Mouse (Mus musculus): ENCODE results near the gene Krtap4-7. TPM values are rescaled to one million over a fixed set of nuclear protein-coding genes. Genes with fewer than 3 reads are reported as not detected.
"Not testable (repeated sequence)": the region's sequence is repeated elsewhere in the genome, so short reads cannot be mapped to it uniquely, and the experiment has no call there.

Gene Krtap4-7
- not detected for total RNA-seq (2018; cell fraction: chromatin; rRNA removed)
- total RNA-seq (2018; cell fraction: cytosol; rRNA removed) = not detected
- not detected for total RNA-seq (2018; cell fraction: nucleus; rRNA removed)
- polyA plus RNA-seq (2018) = not detected in 3 replicates

DNA sequence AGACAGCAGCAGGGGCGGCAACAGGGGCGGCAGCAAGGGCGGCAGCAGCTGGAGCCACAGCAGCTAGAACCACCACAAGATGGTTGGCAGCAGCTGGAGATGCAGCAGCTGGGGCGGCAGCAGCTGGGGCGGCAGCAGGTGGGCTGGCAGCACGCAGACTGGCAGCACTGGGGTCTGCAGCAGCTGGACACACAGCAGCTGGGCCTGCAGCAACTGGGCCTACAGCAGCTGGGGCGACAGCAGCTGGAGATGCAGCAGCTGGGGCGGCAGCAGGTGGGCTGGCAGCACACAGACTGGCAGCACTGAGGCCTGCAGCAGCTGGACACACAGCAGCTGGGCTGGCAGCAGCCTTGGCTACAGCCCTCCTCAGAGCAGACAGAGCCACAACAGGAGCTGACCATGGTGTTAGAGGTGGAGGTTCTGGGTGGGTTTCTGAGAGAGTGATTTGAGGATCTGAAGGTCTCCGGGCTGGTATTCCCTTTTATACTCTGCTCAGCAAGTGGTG, at the start of gene Krtap4-7:
Krtap4-7 (minus strand) TSS at position 455 of the 505 bp plus-strand sequence.
- not testable (repeated sequence) for H3K4me3 ChIP-seq (ENCODE audit: inconsistent target); H3K27ac ChIP-seq; H3K79me2 ChIP-seq (ENCODE audit: inconsistent target); H3K36me3 ChIP-seq (ENCODE audit: inconsistent target)
- WGBS (ENCODE audit: missing documents) = 83% methylated on average over 9 of the region's 9 CpGs

- no peaks in the 10 kb centered on the region for H3K79me2 ChIP-seq (ENCODE audit: inconsistent target)
- no peak within 1 kb of the TSS for H3K27ac ChIP-seq
- H3K36me3 ChIP-seq (ENCODE audit: inconsistent target) = no peaks in the 10 kb centered on the region
- 94% methylated on average over 1 of the region's 1 CpGs for WGBS (ENCODE audit: missing documents)
- H3K4me3 ChIP-seq (ENCODE audit: inconsistent target) = no peak within 1 kb of the TSS
Observed at GRCm38 (mm10) chr11:99690463-99690862, 46.6 kb upstream of the Krtap4-7 start, which contains the start of gene Gm14190. Gene Gm14190 (minus strand): TSS chr11:99690740.

- not testable (repeated sequence) for H3K27ac ChIP-seq; H3K79me2 ChIP-seq (ENCODE audit: inconsistent target); H3K4me3 ChIP-seq (ENCODE audit: inconsistent target); H3K36me3 ChIP-seq (ENCODE audit: inconsistent target)
- WGBS (ENCODE audit: missing documents) = 91% methylated on average over 1 of the region's 1 CpGs
Observed at GRCm38 (mm10) chr11:99685235-99685634, 41.3 kb upstream of the Krtap4-7 start.

GRCm38 (mm10) chr11:99683481-99683880, 39.6 kb upstream of the Krtap4-7 start:
- no peak overlapping the region for H3K27ac ChIP-seq
- WGBS (ENCODE audit: missing documents) = 100% methylated on average over 2 of the region's 2 CpGs
- H3K4me3 ChIP-seq (ENCODE audit: inconsistent target) = no peak overlapping the region

GRCm38 (mm10) chr11:99665860-99666259, 22.0 kb upstream of the Krtap4-7 start, which contains the start of gene Krtap4-6:
Gene Krtap4-6 (minus strand): TSS chr11:99665960.
- Histone ChIP-seq H3K27ac (no peak within 1 kb of the TSS), H3K4me3 (ENCODE audit: inconsistent target) (no peak within 1 kb of the TSS), H3K36me3 (ENCODE audit: inconsistent target) (no peaks in the 10 kb centered on the region), H3K79me2 (ENCODE audit: inconsistent target) (no peaks in the 10 kb centered on the region)

More at GRCm38 (mm10) chr11:99683481-99683880, 39.6 kb upstream of the Krtap4-7 start:
- Histone ChIP-seq H3K79me2 (ENCODE audit: inconsistent target) (no peaks in the 10 kb centered on the region), H3K36me3 (ENCODE audit: inconsistent target) (no peaks in the 10 kb centered on the region)

DNA sequence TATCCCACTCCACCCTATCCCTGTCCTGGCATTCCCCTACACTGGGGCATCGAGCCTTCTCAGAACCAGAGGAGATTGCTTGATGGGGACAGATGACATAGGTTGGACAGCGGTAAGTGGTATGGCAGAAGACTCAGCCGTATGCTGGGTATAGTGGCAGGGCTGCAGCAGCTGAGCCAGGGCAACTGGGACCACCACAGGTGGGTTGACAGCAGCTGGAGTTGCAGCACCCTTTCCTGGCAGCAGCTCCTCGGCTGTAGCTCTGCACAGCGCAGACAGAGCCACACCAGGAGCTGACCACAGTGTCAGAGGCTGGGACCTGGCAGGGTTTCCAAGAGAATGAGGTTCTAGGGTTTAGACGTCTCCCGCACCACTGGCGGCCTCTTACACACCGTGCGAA, 18.9 kb upstream of the Krtap4-7 start:
- Histone ChIP-seq H3K36me3 (ENCODE audit: inconsistent target) (no peaks in the 10 kb centered on the region), H3K27ac (no peak overlapping the region), H3K4me3 (ENCODE audit: inconsistent target) (no peak overlapping the region), H3K79me2 (ENCODE audit: inconsistent target) (no peaks in the 10 kb centered on the region)
- 78% methylated on average over 10 of the region's 10 CpGs for WGBS (ENCODE audit: missing documents)

GRCm38 (mm10) chr11:99659256-99659655, 15.4 kb upstream of the Krtap4-7 start:
- no peak overlapping the region for H3K27ac ChIP-seq
- no peaks in the 10 kb centered on the region for H3K36me3 ChIP-seq (ENCODE audit: inconsistent target)
- H3K79me2 ChIP-seq (ENCODE audit: inconsistent target) = no peaks in the 10 kb centered on the region
- 98% methylated on average over 4 of the region's 4 CpGs for WGBS (ENCODE audit: missing documents)
- no peak overlapping the region for H3K4me3 ChIP-seq (ENCODE audit: inconsistent target)

- not testable (repeated sequence) for H3K36me3 ChIP-seq (ENCODE audit: inconsistent target); H3K79me2 ChIP-seq (ENCODE audit: inconsistent target); H3K27ac ChIP-seq; H3K4me3 ChIP-seq (ENCODE audit: inconsistent target)
- 48% methylated on average over 9 of the region's 10 CpGs for WGBS (ENCODE audit: missing documents)
Observed at GRCm38 (mm10) chr11:99658467-99659010, 14.7 kb upstream of the Krtap4-7 start, which contains the start of gene Gm11563. Gene Gm11563 (minus strand): TSS chr11:99658960.

DNA sequence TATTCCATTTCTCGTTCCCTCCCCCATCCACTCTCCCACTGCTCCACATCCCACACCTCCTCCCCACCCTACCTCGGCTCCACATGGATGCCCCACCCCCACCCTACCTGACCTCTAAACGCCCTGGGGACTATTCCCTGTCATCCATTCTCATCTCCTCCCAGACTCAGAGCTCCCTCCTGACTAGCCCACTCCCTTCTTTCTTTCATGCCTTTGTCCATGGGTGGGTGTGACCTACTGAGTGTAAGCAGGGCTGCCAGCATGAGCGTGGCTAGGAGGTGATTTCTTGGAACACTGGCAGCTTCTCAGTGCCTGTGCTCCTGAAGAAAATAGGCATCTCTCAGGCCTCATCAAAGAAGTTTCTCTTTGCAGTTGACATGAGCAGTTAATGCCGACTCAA, 13.2 kb upstream of the Krtap4-7 start:
- WGBS (ENCODE audit: missing documents) = 63% methylated on average over 4 of the region's 5 CpGs
- no peak overlapping the region for H3K4me3 ChIP-seq (ENCODE audit: inconsistent target)
- H3K79me2 ChIP-seq (ENCODE audit: inconsistent target) = no peaks in the 10 kb centered on the region
- H3K27ac ChIP-seq = no peak overlapping the region
- no peaks in the 10 kb centered on the region for H3K36me3 ChIP-seq (ENCODE audit: inconsistent target)

DNA sequence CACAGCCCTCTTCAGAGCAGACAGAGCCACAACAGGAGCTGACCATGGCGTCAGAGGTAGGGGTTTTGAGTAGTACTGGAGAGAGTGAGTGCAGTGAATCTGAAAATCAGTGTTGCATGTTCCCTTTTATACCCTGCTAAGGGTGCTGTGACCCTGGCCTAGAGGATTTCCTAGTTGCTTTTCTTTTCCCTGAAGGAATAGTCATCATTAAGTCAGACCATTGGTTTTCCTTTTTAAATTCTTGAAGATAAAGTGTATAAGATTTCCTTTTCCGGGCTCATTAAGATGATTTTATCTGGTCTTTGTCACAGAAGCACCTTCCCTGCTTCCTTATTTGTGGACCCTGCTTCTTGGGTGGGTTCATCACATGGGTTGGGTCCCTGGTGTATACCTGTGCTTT, 6.2 kb upstream of the Krtap4-7 start, which contains the start of gene Gm11555:
Gm11555 (minus strand) TSS at position 101 of the 400 bp plus-strand sequence.
- no peaks in the 10 kb centered on the region for H3K36me3 ChIP-seq (ENCODE audit: inconsistent target)
- H3K27ac ChIP-seq = no peak within 1 kb of the TSS
- no peak within 1 kb of the TSS for H3K4me3 ChIP-seq (ENCODE audit: inconsistent target)
- no peaks in the 10 kb centered on the region for H3K79me2 ChIP-seq (ENCODE audit: inconsistent target)
- WGBS (ENCODE audit: missing documents) = 96% methylated on average over 2 of the region's 2 CpGs

- 91% methylated on average over 15 of the region's 15 CpGs for WGBS (ENCODE audit: missing documents)
- Histone ChIP-seq H3K27ac (no peak overlapping the region), H3K4me3 (ENCODE audit: inconsistent target) (no peak overlapping the region), H3K79me2 (ENCODE audit: inconsistent target) (no peaks in the 10 kb centered on the region), H3K36me3 (ENCODE audit: inconsistent target) (no peaks in the 10 kb centered on the region)
Observed at GRCm38 (mm10) chr11:99646444-99646843, 2.6 kb upstream of the Krtap4-7 start.

DNA sequence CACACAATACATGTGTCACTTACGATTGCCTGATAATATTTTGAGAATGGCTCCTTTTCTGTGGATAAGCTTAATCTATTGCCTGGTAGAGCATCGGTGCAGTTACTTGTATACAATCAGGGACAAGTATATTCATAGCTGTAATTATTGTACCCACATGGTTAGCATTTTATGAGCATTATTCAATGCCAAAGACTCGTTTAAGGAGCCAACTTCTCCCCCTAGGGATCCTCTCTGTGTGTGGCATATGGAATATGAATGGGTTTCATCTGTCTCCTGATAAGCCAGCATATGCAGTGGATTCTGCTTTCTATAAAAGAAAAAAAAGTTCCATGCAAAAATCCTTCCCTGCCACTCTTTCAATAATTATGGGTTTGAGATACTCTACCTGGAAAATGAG, 462 bp upstream of the Krtap4-7 start:
- H3K27ac ChIP-seq = no peak overlapping the region
- 79% methylated on average over 3 of the region's 3 CpGs for WGBS (ENCODE audit: missing documents)
- no peaks in the 10 kb centered on the region for H3K79me2 ChIP-seq (ENCODE audit: inconsistent target)
- no peaks in the 10 kb centered on the region for H3K36me3 ChIP-seq (ENCODE audit: inconsistent target)
- no peak overlapping the region for H3K4me3 ChIP-seq (ENCODE audit: inconsistent target)

DNA sequence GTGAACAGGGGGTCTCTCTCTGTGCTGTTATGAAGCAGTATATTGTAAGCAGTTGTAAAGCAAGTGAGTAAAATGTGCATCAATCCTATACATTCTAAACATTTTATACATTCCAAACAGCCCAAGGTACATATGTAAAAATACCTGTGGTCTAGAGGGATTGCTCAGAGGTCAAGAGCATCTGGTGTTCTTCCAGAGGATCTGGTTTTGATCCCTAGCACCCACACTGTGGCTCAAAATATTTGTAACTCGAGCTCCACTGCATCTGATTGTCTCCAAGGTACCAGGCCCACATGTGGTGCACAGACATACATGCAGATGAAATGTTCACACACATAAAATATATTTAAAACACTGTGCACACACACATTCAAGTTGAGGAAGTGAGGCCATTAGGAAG, 3.0 kb downstream of the Krtap4-7 start:
- Histone ChIP-seq H3K4me3 (ENCODE audit: inconsistent target) (no peak overlapping the region), H3K79me2 (ENCODE audit: inconsistent target) (no peaks in the 10 kb centered on the region), H3K27ac (no peak overlapping the region), H3K36me3 (ENCODE audit: inconsistent target) (no peaks in the 10 kb centered on the region)
- 55% methylated on average over 1 of the region's 1 CpGs for WGBS (ENCODE audit: missing documents)

GRCm38 (mm10) chr11:99637086-99637485, 6.8 kb downstream of the Krtap4-7 start:
- no peaks in the 10 kb centered on the region for H3K36me3 ChIP-seq (ENCODE audit: inconsistent target)
- no peak overlapping the region for H3K27ac ChIP-seq
- H3K4me3 ChIP-seq (ENCODE audit: inconsistent target) = no peak overlapping the region
- 71% methylated on average over 1 of the region's 1 CpGs for WGBS (ENCODE audit: missing documents)
- no peaks in the 10 kb centered on the region for H3K79me2 ChIP-seq (ENCODE audit: inconsistent target)

DNA sequence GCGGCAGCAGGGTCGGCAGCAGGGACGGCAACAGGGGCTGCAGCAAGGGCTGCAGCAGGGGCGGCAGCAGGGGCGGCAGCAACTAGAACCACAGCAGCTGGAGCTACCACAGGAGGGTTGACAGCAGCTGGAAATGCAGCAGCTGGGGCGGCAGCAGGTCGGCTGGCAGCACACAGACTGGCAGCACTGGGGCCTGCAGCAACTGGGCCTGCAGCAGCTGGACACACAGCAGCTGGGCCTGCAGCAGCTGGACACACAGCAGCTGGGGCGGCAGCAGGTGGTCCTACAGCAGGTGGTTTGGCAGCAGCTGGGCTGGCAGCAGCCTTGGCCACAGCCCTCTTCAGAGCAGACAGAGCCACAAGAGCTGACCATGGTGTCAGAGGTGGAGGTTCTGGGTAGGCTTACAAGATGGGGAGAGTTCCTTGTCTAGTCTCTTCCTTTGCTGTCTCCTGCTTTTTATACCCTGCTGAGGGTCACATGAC, 9.2 kb downstream of the Krtap4-7 start, which contains the start of gene Krtap4-2:
Krtap4-2 (minus strand) TSS at position 432 of the 482 bp plus-strand sequence.
- no peaks in the 10 kb centered on the region for H3K79me2 ChIP-seq (ENCODE audit: inconsistent target)
- H3K27ac ChIP-seq = no peak within 1 kb of the TSS
- no peak within 1 kb of the TSS for H3K4me3 ChIP-seq (ENCODE audit: inconsistent target)
- WGBS (ENCODE audit: missing documents) = 51% methylated on average over 8 of the region's 8 CpGs
- no peaks in the 10 kb centered on the region for H3K36me3 ChIP-seq (ENCODE audit: inconsistent target)

All from macrophage (primary cell).